Mouse (Mus musculus) limb, embryonic 13.5 days (tissue): Measurements from ENCODE around the gene Cpt1c. TPM values are rescaled to one million over a fixed set of nuclear protein-coding genes. Genes with fewer than 3 reads are reported as not detected.

ENCODE experiments used
- ATAC-seq: fragments of 200-750 bp; cut with Nextera tagmentation; 2 replicates; pipeline ENCODE4 v1.8.0; 2017; ENCODE audit warnings: low read depth, moderate number of reproducible peaks, moderate TSS enrichment; ENCODE audit not compliant: low FRiP score
- H3K27ac ChIP-seq: fragments of 300-500 bp; sonication (generic); 2 replicates; pipeline ENCODE4 v1.5.1; 2015; ENCODE audit warnings: inconsistent platforms, mild to moderate bottlenecking, moderate library complexity
- H3K27me3 ChIP-seq: fragments of 300-500 bp; sonication (generic); 2 replicates; pipeline ENCODE4 v1.6.1; 2015; ENCODE audit warnings: mild to moderate bottlenecking, inconsistent platforms
- H3K36me3 ChIP-seq: fragments of 300-500 bp; sonication (generic); 2 replicates; pipeline ENCODE4 v1.6.1; 2015; ENCODE audit warnings: inconsistent platforms, mild to moderate bottlenecking, moderate library complexity
- H3K4me1 ChIP-seq: fragments of 300-500 bp; sonication (generic); 2 replicates; pipeline ENCODE4 v1.6.1; 2015; ENCODE audit warnings: inconsistent platforms
- H3K4me2 ChIP-seq: fragments of 300-500 bp; sonication (generic); replicated peaks from 2 replicates; pipeline ENCODE4 v1.6.1; 2015; ENCODE audit warnings: inconsistent platforms, mild to moderate bottlenecking, moderate library complexity
- H3K4me3 ChIP-seq: fragments of 300-500 bp; sonication (generic); 2 replicates; pipeline ENCODE4 v1.5.1; 2015; ENCODE audit warnings: moderate library complexity, mild to moderate bottlenecking, inconsistent platforms
- H3K9ac ChIP-seq: fragments of 300-500 bp; sonication (generic); 2 replicates; pipeline ENCODE4 v1.6.1; 2015; ENCODE audit warnings: mild to moderate bottlenecking, inconsistent platforms
- H3K9me3 ChIP-seq: fragments of 300-500 bp; sonication (generic); 2 replicates; pipeline ENCODE4 v1.6.1; 2016; ENCODE audit warnings: inconsistent platforms
- WGBS: fragments of 180-500 bp; shearing (Covaris S2); methylation state at CpG from one replicate; pipeline ENCODE4 v1.1.7; 2015; 5-methylcytosine and 5-hydroxymethylcytosine counted together
- polyA plus RNA-seq: library from polyadenylated mRNA; unstranded; fragments of >200 nt; fragmentation: Nextera tagmentation; extraction: Ambion mirVana; gene quantifications from 2 replicates; pipeline ENCODE4 v1.2.1, GENCODE M21; 2015

Gene Cpt1c
- polyA plus RNA-seq, 1 experiment from 2014 or later, result 35.0 TPM

- Histone ChIP-seq H3K4me3 (peak within 1 kb of the TSS; percentile 65), H3K4me2 (peak within 1 kb of the TSS; percentile 76), H3K9ac (peak within 1 kb of the TSS; percentile 88), H3K27ac (peak within 1 kb of the TSS; percentile 87), H3K9me3 (no peaks in the 10 kb centered on the region), H3K27me3 (no peaks in the 10 kb centered on the region), H3K4me1 (peaks cover 19% of the 10 kb centered on the region), H3K36me3 (peaks cover 14% of the 10 kb centered on the region)
- under 1% methylated on average over 84 of the region's 84 CpGs for WGBS
- peak; percentile 99 for ATAC-seq
Measured at GRCm38 (mm10) chr7:44929204-44930151, 45.2 kb downstream of the Cpt1c start, which contains the start of gene Ap2a1. TSS of gene Ap2a1 (minus strand) at chr7:44929496.

DNA sequence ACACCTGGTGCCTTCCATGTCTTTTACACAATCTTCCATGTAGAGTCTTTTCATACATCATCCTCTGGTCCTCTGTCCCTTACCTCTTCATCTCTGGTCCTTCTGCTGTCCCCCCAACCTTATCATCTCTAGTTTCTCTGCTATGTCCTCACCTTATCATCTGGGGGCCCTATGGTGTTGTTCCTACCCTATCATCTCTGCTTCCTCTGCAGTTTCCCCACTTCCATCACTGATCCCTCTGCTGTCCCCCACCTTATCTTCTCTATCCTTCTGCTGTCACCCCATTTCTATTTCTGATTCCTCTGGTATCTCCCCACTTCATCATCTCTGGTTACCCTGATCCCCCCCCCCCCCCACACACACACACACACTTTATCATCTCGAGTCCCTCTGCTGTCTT is 46.1 kb downstream of the Cpt1c start:
- H3K9me3 ChIP-seq, result no peaks in the 10 kb centered on the region
- H3K27me3 ChIP-seq, result no peaks in the 10 kb centered on the region
- ATAC-seq, result no peak
- peak overlapping the region; percentile 76 for H3K4me2 ChIP-seq
- H3K9ac ChIP-seq, result peak overlapping the region; percentile 88
- 0% methylated on average over 1 of the region's 1 CpGs for WGBS
- H3K36me3 ChIP-seq, result peaks cover 23% of the 10 kb centered on the region
- H3K4me3 ChIP-seq, result peak overlapping the region; percentile 65
- H3K27ac ChIP-seq, result peak overlapping the region; percentile 69; the same call in 1 of the 2 replicates
- H3K4me1 ChIP-seq, result peaks cover 19% of the 10 kb centered on the region

GRCm38 (mm10) chr7:44925468-44925867 is 49.2 kb downstream of the Cpt1c start:
- Histone ChIP-seq H3K27me3 (no peaks in the 10 kb centered on the region), H3K36me3 (peaks cover 44% of the 10 kb centered on the region)
- no peak for ATAC-seq

GRCm38 (mm10) chr7:44922530-44922929 is 52.1 kb downstream of the Cpt1c start:
- Histone ChIP-seq H3K4me3 (no peak overlapping the region), H3K4me1 (peaks cover under 1% of the 10 kb centered on the region; the same call in 1 of the 2 replicates), H3K36me3 (peaks cover 57% of the 10 kb centered on the region), H3K9ac (no peak overlapping the region), H3K27ac (no peak overlapping the region), H3K9me3 (no peaks in the 10 kb centered on the region), H3K27me3 (no peaks in the 10 kb centered on the region), H3K4me2 (no peak overlapping the region)
- ATAC-seq, result no peak

More at GRCm38 (mm10) chr7:44925468-44925867, 49.2 kb downstream of the Cpt1c start:
- H3K9me3 ChIP-seq, result no peaks in the 10 kb centered on the region
- no peak overlapping the region for H3K4me3 ChIP-seq
- WGBS, result 74% methylated on average over 3 of the region's 3 CpGs
- H3K9ac ChIP-seq, result no peak overlapping the region
- H3K27ac ChIP-seq, result no peak overlapping the region
- H3K4me2 ChIP-seq, result no peak overlapping the region
- peaks cover 16% of the 10 kb centered on the region for H3K4me1 ChIP-seq

DNA sequence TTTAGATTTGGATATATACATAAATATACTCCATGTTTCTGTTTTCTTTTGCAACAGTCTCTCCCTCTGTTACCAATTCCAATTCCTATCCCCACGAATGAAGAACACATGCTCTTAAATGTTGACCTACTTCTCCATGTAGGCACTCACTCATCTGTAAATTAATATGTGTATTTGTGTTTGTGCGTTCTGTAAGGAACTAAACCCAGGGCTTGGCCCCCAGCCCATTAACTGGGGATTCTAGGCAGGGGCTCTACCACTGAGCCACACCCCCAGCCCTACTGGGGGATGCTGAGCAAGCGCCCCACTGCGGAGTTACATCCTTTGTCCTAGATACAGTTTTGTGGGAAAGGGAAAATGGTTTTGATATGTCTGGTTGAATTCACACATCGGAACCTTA is 55.5 kb downstream of the Cpt1c start:
- no peak overlapping the region for H3K27ac ChIP-seq
- no peak overlapping the region for H3K9ac ChIP-seq
- no peaks in the 10 kb centered on the region for H3K4me1 ChIP-seq
- H3K9me3 ChIP-seq, result no peaks in the 10 kb centered on the region
- no peak overlapping the region for H3K4me2 ChIP-seq
- H3K4me3 ChIP-seq, result no peak overlapping the region
- H3K27me3 ChIP-seq, result no peaks in the 10 kb centered on the region
- WGBS, result 89% methylated on average over 5 of the region's 5 CpGs
- peaks cover 65% of the 10 kb centered on the region for H3K36me3 ChIP-seq
- no peak for ATAC-seq

DNA sequence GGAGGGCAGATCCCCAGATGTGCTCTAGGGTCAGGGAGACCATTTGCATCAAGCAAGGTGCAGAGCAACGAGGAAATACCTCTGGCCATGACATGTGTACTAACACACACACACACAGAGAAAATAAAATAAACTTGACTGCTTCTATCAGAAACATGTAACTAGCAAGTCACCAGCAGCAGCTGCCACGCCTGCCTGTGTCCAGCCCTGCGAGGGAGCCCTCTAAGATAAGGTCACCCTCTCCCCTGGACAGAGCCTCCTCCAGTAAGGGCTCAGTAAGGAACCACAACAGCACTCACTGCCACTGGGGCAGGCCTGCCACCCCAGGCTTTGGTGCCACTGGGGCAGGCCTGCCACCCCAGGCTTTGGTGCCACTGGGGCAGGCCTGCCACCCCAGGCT is 56.4 kb downstream of the Cpt1c start:
- H3K27me3 ChIP-seq, result no peaks in the 10 kb centered on the region
- no peak overlapping the region for H3K4me2 ChIP-seq
- H3K4me3 ChIP-seq, result no peak overlapping the region
- H3K36me3 ChIP-seq, result peaks cover 66% of the 10 kb centered on the region
- no peak overlapping the region for H3K27ac ChIP-seq
- no peaks in the 10 kb centered on the region for H3K4me1 ChIP-seq
- no peak for ATAC-seq
- no peaks in the 10 kb centered on the region for H3K9me3 ChIP-seq
- 86% methylated on average over 3 of the region's 3 CpGs for WGBS
- H3K9ac ChIP-seq, result no peak overlapping the region

DNA sequence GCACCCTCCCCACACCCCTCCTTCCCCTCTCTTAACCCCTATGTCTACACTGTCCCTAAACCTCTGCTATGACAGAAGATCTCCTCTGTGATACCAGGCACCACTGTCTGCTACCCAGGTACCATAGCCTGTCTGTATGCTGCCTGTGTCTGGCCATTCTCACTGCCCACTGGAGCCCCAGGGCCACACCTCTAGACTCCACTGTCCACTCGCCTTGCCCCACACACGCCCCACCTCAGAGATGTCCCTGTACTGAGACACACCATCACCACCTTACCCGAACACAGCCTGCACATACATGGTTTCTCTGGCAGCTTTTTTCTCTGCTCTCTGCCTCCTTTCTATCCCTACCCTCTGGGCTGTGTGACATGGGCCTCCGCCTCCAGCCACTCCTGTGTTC is 57.8 kb downstream of the Cpt1c start:
- H3K27ac ChIP-seq, result no peak overlapping the region
- no peak overlapping the region for H3K9ac ChIP-seq
- no peak overlapping the region for H3K4me3 ChIP-seq
- no peaks in the 10 kb centered on the region for H3K9me3 ChIP-seq
- WGBS, result 93% methylated on average over 4 of the region's 4 CpGs
- peaks cover 66% of the 10 kb centered on the region for H3K36me3 ChIP-seq
- no peaks in the 10 kb centered on the region for H3K4me1 ChIP-seq
- no peak overlapping the region for H3K4me2 ChIP-seq
- no peak for ATAC-seq
- H3K27me3 ChIP-seq, result no peaks in the 10 kb centered on the region

DNA sequence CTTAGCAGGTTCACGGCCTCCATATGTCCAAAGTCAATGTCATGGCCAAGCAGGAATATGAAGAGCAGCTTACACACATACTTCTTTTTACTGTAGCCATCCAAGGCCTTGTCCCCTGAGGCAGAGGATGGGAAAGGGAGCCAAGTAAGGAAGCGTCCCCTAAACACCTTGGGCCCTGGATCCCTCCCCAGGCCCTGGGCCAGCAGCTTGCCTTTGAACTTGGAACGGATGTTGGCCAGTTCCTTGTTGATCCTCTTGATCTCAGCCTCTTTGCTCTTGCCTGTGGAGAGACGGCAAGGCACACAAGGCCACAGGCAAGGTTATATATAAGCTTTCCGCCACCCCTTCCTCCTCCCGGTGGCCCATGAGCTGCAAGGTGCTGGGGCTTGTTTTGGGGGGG is 58.5 kb downstream of the Cpt1c start:
- H3K4me3 ChIP-seq, result no peak overlapping the region
- no peak overlapping the region for H3K9ac ChIP-seq
- no peaks in the 10 kb centered on the region for H3K9me3 ChIP-seq
- no peaks in the 10 kb centered on the region for H3K27me3 ChIP-seq
- 91% methylated on average over 6 of the region's 6 CpGs for WGBS
- no peak overlapping the region for H3K4me2 ChIP-seq
- H3K4me1 ChIP-seq, result no peaks in the 10 kb centered on the region
- no peak for ATAC-seq
- peaks cover 69% of the 10 kb centered on the region for H3K36me3 ChIP-seq
- H3K27ac ChIP-seq, result no peak overlapping the region

GRCm38 (mm10) chr7:44915314-44915713 is 59.3 kb downstream of the Cpt1c start:
- H3K9ac ChIP-seq, result no peak overlapping the region
- WGBS, result 90% methylated on average over 9 of the region's 9 CpGs
- H3K27me3 ChIP-seq, result no peaks in the 10 kb centered on the region
- no peak overlapping the region for H3K4me2 ChIP-seq
- no peak overlapping the region for H3K27ac ChIP-seq
- H3K9me3 ChIP-seq, result no peaks in the 10 kb centered on the region
- no peaks in the 10 kb centered on the region for H3K4me1 ChIP-seq
- no peak for ATAC-seq
- H3K36me3 ChIP-seq, result peaks cover 76% of the 10 kb centered on the region
- no peak overlapping the region for H3K4me3 ChIP-seq

DNA sequence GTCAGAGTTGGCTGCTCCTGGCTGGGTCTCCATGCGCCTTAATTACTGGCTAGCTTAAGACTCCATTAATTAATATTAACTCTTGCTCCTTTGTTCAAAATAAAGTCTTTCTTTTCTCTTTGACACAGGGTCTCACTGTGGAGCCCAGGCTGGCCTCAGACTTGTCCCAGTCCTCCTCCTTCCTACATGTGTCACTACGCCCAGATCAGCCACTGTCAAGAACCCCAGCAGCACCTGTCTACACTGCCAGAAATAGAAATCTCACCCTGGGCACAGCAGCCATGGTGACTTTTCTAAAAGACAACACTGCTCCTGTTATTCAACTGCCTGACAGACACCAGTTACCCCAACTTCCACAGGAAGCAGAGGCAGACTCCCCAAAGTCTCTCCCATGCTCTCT is 60.3 kb downstream of the Cpt1c start:
- Histone ChIP-seq H3K4me3 (no peak overlapping the region), H3K4me2 (no peak overlapping the region), H3K27ac (no peak overlapping the region), H3K27me3 (no peaks in the 10 kb centered on the region), H3K4me1 (no peaks in the 10 kb centered on the region), H3K9ac (no peak overlapping the region), H3K9me3 (no peaks in the 10 kb centered on the region), H3K36me3 (peaks cover 81% of the 10 kb centered on the region)
- 96% methylated on average over 2 of the region's 2 CpGs for WGBS
- no peak for ATAC-seq
